Mouse (Mus musculus) cerebellum, adult (tissue): ENCODE measurements around the gene Ptgs2.

Experiments used
- ATAC-seq: cut with Nextera tagmentation; 2 replicates; pipeline ENCODE4 v1.9.2; 2017; ENCODE audit warnings: mild to moderate bottlenecking, moderate library complexity, mixed read lengths; ENCODE audit not compliant: insufficient number of reproducible peaks, low FRiP score, low TSS enrichment

Ptgs2 gene

GRCm38 (mm10) chr1:150145049-150145448, 45.2 kb downstream of the Ptgs2 start:
- ATAC-seq = no peak

GRCm38 (mm10) chr1:150147272-150147671, 47.4 kb downstream of the Ptgs2 start:
- no peak for ATAC-seq

GRCm38 (mm10) chr1:150151411-150151810, 51.6 kb downstream of the Ptgs2 start:
- no peak for ATAC-seq
